Mouse (Mus musculus) adrenal gland, adult (tissue): Measurements from ENCODE around the gene Sardh.

Experiments used
- DNase-seq, 2 experiments: peaks; one replicate each; pipeline ENCODE4 v3.0.0; 2022 to 2023; ENCODE audit warnings: low spot score in 1 of 2; ENCODE audit not compliant: inconsistent age in 2 of 2

Gene Sardh

DNA sequence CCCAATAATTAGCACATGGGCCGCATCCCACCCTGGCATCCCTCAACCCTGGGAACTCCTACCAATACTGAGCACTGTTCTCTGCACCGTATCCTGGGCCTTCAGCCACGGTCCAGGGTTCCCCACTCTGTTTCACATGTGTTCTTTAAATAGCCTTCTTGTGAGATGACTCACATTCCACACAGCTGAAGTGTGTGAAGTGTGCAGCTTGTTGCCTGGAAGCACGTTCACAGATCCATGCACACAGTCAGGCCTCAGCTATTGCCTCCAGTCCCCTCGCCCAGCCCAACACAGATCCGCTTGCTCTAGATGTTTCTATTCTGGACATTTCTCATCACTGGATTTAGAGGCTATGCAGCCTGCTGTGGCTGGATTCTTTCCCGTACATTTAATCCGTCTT, 69.0 kb downstream of the Sardh start:
- DNase-seq, result no peak

DNA sequence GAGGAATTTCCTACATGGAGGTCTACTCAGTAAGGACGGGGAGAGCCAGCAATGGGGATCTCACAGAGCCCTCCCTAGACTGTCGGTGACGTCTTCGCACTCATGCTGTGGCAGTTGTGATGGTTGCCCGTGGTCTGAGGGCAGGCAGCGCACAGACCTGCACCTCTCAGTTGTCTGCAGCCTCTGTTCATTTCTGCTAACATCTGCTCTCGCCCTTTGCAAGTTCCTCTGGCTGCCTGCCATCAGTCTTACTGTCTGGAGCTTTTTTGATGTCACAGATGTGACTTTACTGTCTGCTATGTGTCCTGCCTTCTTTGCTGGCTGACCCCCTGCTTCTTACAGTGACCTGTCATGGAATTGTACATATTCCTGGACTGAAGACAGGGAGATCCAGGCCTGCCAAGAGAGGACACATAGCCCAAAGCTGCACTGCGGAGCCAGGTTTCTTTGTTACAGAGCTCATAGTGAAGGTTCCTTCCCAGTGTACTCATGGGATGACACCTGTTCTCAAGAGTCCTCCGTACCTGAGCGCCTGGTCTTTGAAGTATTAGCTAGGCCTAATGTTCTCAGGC, 72.4 kb downstream of the Sardh start:
- DNase-seq, result peak; percentile 48 to 61

DNA sequence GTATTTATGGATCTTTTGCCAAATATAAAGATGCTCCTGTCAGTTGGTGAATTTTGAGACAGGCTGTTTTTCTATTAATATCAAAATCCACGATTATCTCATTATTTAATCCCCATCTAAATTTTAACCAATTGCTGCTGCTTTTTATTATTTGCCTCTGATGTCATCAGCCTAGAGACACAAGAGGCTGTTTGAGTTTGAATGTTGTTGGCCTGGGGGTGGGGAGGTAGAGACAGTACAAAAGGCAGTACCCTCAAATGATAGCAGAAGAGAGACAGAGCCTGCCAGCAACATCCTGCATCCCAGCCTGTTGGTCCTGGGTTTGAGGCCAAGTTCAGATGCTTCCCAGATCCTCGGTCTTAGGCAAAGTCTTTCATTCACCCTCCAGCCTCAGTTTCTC, 73.9 kb downstream of the Sardh start:
- no peak for DNase-seq

DNA sequence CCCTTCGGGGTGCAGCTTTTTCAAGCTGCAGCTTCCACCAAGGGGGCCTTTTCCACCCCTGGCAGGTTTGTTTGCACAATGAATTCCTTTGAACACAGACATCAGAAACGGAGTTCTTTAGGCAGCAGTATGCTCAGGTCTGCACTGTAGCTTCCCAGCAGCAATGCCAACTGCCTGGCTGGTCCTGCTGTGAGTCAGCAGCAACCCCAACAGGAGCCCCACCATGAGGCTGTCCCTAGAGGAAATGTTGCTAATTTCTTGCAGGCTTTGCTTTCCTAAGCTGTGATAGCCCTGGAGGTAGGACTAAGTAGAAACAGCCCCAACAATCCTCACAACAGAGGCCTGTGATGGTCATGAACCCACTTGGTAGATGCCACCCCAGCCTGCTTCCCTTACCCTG, 81.1 kb downstream of the Sardh start:
- DNase-seq, result no peak

DNA sequence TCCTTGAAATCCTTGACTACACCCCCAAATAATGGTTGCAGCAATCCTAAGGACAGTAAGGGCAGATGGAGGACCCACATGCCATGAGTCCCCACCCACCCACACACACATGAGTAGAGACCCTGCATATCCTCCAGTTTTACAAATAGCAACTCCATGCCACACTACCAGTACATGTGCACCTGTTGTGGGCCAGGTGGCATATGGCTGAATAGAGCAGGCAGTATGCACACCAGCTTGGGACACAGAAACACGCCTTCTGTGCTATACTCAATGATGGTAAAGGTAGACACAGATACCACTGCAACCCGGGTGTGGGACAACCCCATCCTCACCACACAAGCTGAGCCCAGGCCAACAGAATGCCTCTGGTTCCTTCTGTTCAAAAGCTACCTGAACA, 82.1 kb downstream of the Sardh start:
- no peak for DNase-seq

DNA sequence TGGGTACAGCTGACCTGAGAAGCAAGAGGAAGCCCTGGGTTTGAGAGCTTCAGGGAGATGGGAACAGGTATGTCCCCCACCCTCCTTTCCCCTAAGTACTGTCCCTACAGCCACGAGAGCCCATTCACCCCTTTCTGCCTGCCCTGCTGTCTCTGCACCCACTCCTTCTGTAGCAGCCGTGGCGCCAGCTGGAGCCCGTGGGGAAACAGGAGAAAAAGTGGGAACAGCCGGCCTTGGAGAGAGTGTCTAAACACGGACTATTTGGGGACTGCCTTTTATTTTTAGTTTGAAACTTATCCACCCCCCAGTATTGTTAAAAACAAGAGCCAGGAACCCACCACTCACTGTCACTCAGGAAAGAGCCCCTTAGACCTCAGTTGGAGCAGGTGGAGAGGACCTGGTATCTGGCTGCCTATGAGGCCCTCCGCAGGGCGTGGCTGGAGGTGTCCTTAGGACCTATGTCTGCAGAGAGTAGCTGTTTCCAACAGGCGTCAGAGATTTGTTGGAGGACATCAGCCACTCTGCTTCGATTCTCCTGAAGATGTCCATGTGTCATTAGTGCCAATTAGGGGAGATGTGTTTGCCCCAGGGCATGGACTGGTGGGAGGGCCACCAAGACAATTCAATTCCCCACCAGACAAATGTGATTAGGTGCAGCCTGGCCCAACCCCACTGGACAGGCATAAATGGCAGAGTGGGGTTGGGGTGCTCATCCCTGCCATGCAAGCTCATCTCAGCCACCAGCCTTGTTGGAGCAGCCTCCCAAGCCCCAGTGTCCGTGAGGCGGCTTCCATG, 83.1 kb downstream of the Sardh start, which contains the start of gene Dbh:
TSS of gene Dbh (plus strand) at position 438 of the 795 bp plus-strand sequence.
- peak; percentile 74 to 77 for DNase-seq

DNA sequence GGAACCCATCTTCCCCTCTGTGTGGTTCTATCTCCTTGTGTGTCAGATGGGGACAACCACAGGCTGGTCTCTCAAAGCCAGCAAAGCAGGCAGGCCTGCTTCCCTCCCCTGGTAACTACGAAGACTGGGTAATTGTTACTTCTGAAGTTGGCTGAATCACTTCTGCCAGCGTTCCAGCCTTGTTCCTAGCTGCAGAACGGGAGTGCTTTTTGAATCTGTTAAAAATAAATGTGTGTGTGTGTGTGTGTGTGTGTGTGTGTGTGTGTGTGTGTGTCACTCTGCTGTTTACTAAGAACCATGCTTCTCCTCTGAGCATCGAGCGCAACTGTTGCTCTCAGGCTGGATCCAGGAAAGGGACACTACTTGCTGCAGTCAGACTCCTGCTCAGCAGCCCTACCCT, 84.3 kb downstream of the Sardh start:
- DNase-seq, result no peak

DNA sequence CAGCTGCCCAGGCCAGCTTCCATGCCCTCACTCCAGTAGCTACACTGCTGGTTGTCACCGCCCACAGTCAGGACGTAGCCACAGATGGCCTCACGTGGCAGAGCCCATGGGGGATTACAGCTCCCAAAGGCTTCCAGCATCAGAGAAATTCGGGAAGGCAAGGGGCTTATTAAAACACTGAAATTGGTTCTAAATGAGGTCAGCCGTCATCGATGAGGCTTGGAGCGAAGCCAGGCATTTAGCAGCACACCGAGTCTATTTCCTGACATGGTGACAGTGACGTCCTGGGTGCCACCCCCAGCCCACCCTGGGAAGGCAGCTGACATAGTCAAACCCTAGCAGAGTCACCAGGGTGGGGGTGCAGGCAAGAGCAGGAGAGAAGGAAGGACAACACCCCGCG, 85.5 kb downstream of the Sardh start:
- DNase-seq, result peak in 1 of 2 experiments; percentile 22

DNA sequence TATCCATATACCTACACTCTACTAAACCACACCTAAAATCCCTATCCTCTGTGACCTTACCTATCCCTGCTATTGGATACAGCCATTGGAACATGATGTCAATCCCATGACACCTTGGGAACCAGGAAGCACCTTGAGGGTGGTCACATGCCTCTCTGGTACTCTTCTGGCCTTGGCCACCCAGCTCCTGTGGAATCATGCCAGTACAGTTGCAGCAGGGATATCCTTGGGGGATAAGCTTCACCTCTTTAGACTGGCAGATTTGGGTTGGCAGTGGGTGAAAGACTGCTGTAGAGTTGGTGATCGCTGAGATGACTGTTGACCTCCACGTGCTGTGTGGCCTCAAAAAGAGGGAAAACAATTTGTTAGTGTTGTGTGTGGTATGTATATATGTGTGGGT, 86.6 kb downstream of the Sardh start:
- DNase-seq, result peak; percentile 26 to 72

DNA sequence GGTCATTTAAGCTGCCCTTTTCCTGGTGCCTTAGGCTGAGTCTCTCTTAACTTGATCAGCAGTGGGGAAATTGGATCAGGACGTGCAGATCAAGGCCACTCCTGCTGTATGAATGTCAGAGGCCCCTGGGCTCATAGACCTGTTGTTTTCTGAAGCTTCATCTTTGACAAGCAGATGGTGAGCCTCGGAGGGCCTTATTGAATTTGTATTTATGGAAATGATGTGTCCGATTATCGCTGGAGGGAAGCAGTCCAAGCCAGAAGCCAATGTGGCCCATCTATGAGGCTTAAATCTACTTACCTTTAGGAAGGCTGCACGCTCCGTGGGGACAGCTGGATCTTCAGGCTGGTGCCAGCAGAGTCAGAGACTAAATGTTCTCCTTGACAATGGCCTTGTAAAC, 91.5 kb downstream of the Sardh start:
- DNase-seq, result peak; percentile 69 to 72

DNA sequence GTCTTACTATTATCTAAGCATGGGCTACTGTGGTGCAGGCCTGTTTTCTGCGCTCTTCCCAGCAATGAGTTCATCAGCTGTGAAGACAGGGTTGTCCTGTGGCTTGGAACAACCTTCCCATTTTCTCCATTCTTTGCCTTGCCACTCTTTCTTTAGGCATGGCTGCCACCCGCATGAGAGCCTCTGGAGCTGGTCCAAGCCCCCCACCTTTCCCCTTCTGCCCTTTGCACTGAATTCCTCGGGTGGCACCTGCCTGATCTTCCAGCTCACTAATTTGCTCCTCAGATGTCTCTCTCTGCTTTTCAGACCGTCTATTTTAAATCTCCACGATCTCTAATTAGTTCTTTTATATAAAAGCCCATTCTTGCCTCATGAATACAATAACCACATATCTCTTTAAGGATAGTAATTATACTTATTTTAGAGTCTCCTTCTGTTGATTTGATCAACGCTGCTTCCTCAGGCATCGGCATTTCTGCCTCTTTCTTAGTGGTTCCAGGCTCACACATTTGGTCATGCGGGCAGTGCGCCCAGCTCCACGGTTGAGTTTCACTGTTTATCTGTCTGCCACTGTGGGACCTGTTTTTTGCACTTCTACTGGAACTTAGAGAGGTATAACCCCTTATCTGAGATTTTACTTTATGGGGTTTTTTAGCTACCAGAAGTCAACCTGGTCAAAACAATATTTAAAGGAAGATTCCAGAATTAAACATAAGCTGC, 93.5 kb downstream of the Sardh start:
- no peak for DNase-seq

DNA sequence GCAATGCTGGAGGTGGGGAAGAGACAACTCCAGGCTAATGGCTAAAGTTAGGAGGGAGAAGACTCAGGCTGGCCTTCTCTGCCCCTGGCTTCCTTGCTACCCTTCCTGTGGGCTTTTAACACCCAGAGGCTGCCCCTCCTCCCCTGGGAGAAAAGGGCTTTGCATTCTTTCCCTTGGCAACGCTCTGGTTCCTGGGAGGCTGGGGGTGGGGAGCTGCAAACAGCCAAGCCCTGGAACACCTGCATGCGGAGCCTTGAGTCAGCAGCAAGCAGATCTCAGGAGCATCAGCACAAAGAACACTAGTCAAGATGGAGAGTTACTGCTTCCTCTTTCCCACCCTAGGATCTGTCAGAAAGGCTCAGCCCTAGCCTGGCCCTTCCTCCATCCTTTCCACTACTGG, 98.7 kb downstream of the Sardh start:
- DNase-seq, result no peak

DNA sequence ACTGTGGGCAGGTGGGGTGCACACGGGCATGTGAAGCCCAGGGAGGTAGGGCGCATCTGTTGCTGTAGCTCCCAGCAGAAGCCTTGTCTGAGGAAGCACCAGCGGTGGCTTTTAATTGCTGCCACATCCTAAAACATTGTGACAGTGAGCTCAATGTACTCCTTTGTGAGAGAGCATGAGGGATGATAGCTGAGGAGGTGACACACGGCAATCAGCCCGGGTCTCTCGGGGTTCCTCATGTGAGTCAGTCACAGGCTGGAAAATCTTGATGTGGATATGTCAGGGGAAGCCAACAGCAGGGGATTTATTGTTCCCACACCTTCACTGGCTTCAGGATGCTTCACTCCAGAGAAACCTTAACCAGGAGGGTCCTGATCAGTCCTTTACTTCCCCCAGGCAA, 101.3 kb downstream of the Sardh start:
- no peak for DNase-seq

DNA sequence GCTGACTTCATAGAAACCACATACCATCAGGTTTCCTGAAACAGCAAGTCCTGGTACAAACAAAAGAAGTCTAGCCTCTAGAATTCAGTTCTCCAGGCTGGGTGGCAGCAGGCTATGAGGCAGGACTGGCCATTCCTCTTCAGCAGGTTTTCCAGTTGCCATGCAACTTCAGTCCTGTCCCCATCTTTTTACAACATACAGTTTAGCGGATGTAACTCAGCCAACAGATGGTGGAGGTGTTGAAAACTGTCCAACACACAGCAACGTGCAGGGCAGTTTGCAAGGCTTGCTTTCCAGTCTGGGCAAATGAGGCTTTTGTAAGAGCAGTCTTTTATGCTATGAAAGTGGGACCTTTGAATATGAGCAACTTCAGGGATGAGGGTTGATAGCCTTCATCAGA, 103.2 kb downstream of the Sardh start:
- DNase-seq, result no peak

DNA sequence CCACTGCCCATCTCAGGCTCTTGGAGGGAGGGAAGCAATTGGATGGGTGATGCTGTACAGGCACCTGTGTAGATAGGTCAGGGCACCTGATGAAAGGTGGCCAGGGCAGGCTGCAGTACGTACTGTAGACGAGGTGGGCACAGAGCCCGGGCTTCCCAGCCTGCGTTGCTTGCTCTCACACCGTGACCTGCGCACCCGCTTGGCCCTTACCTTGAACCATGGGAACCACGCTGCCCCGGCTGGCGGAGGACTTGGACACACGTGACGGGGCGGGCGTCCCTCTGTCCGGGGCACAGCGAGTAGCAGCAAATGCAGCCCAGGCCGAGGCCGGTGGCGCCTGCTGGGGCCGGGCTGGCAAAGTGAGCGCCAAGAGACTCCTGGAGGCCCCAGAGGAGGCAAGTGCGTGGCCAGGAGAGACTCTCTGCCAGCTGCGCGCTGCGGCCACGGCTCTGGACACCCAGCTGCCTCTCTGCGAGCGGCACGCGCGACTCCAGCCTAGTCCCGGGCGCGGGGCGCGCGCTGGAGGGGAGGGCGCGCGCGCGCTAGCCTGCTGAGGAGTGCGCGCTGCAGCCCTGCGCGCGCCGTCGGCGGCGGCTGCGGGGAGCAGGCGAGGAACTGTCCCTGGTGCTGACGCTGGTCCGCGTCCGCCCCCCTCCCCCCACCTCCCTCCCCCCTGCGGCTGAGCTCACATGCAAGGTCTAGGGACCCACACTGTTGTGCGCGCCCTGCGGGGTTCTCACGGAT, 106.0 kb downstream of the Sardh start, which contains the start of gene Fam163b:
TSS of gene Fam163b (minus strand) at position 542 of the 744 bp plus-strand sequence.
- peak; percentile 41 to 66 for DNase-seq
